Mouse (Mus musculus) myocyte (in vitro differentiated cells): ENCODE measurements around the gene Kitl.

Source experiments
- E2F4 ChIP-seq: IDR thresholded peaks from one replicate; pipeline ENCODE4 v1.6.1; 2011; ENCODE audit warnings: mild to moderate bottlenecking, control low read depth, moderate library complexity; ENCODE audit not compliant: insufficient read depth
- MAX ChIP-seq: IDR thresholded peaks from one replicate; pipeline ENCODE4 v1.6.1; 2011; ENCODE audit warnings: low read depth, mild to moderate bottlenecking, control low read depth
- MYOD1 ChIP-seq, 3 experiments: IDR thresholded peaks; one replicate each; pipeline ENCODE4 v1.6.1; 2011; ENCODE audit warnings: control low read depth in 2 of 3, low read depth in 2 of 3, mild to moderate bottlenecking in 2 of 3, moderate library complexity in 1 of 3; ENCODE audit not compliant: insufficient read length in 2 of 3, control insufficient read depth in 1 of 3
- MYOG ChIP-seq, 3 experiments: IDR thresholded peaks; one replicate each; pipeline ENCODE4 v1.6.1; 2011; ENCODE audit warnings: control low read depth in 2 of 3, low read depth in 2 of 3, mild to moderate bottlenecking in 2 of 3; ENCODE audit not compliant: insufficient read length in 2 of 3, control insufficient read depth in 1 of 3, insufficient read depth in 1 of 3
- POLR2A ChIP-seq: IDR thresholded peaks from one replicate; pipeline ENCODE4 v1.6.1; 2011; ENCODE audit warnings: low read depth, mild to moderate bottlenecking, control low read depth, moderate library complexity; ENCODE audit not compliant: insufficient read length
- POLR2AphosphoS2 ChIP-seq: IDR thresholded peaks from one replicate; pipeline ENCODE4 v1.6.1; 2011; ENCODE audit warnings: low read depth, control low read depth; ENCODE audit not compliant: insufficient read length
- SRF ChIP-seq: IDR thresholded peaks from one replicate; pipeline ENCODE4 v1.6.1; 2011; ENCODE audit warnings: low read depth; ENCODE audit not compliant: control insufficient read depth, insufficient read length
- TCF12 ChIP-seq: IDR thresholded peaks from one replicate; pipeline ENCODE4 v1.6.1; 2011; ENCODE audit warnings: mild to moderate bottlenecking, control low read depth; ENCODE audit not compliant: poor library complexity, insufficient read depth, severe bottlenecking
- TCF3 ChIP-seq: IDR thresholded peaks from one replicate; pipeline ENCODE4 v1.6.1; 2011; ENCODE audit warnings: low read depth, control low read depth; ENCODE audit not compliant: insufficient read length
- USF1 ChIP-seq: IDR thresholded peaks from one replicate; pipeline ENCODE4 v1.6.1; 2011; ENCODE audit warnings: low read depth, mild to moderate bottlenecking, control low read depth, moderate library complexity

DNA sequence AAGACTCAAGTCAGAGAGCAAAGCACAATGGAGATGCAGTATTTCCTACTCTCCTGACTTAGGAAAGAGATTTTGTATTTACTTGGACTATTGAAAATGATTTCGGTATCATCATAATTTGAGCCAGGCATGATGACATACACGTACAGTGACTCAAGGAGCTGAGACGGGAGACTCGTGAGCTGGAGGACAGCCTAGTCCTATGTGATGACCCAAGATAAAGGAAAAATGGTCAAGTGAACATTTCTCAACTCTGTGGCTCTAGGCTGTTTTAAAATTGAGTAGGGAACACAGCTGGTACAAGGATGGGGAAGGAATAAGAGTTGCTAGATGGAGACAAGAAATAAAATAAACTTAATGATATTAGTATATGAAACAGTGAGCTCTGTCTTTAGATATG, 37.0 kb downstream of the Kitl start:
- TF ChIP-seq POLR2A: no peak
- TF ChIP-seq MYOG (IDR thresholded peaks at IDR 0.05; ENCODE audit: control insufficient read depth in 1 of 3, insufficient read depth in 1 of 3, insufficient read length in 2 of 3, low read depth in 2 of 3): no peak
- TF ChIP-seq USF1: no peak
- TF ChIP-seq E2F4: no peak
- TF ChIP-seq MAX: no peak
- TF ChIP-seq POLR2AphosphoS2: no peak
- TF ChIP-seq TCF12: no peak
- TF ChIP-seq MYOD1 (IDR thresholded peaks at IDR 0.05; ENCODE audit: control insufficient read depth in 1 of 3, insufficient read length in 2 of 3, low read depth in 2 of 3): no peak
- no peak for TF ChIP-seq SRF
- no peak for TF ChIP-seq TCF3
